In genomic region chr8:113985948-113986347, GRCm38 (mm10) we compare ENCODE assay signal across 16 mouse cellular contexts.
DNase-seq lines count a peak whose midpoint lies in the region; ATAC-seq and TF ChIP-seq lines count a peak whose summit lies in the region.
"Had no signal": no experiment of that assay in that cellular context is flagged by ENCODE, and none has a peak within 500 bp of the region (broad histone marks: within the 10 kb centered on the region; RNA-seq: fewer than 3 reads in every experiment).

No protein-coding gene starts in this region.

- no peak for TF ChIP-seq CTCF in kidney, adult 2 months (conservative IDR thresholded peaks at IDR 0.05; ENCODE audit: insufficient read depth, insufficient read length, low read depth, low read length)
- TF ChIP-seq CTCF in left cerebral cortex, adult 2 months (IDR thresholded peaks at IDR 0.05) = no peak

- no peaks in the 10 kb centered on the region for H3K27me3 ChIP-seq in kidney, adult 2 months (replicated peaks; ENCODE audit: control insufficient read depth, insufficient read depth, low read length)
- H3K27me3 ChIP-seq in midbrain, embryonic 11.5 days (ENCODE audit: control insufficient read depth, insufficient read depth, low read length) = no peaks in the 10 kb centered on the region
- H3K27me3 ChIP-seq: intestine, embryonic 15.5 days; neural tube, embryonic 15.5 days; Patski had no signal

- intact Hi-C loops in left cerebral cortex, adult 2 months (cut with DNase I) = loop anchor here (1.0 to 10.0 kb wide), 5 partner anchors 77 to 449 kb away; partner anchors contain the start of gene Wwox

- no peak overlapping the region for H3K27ac ChIP-seq in kidney, adult 2 months (ENCODE audit: insufficient read depth, low read depth, low read length)
- no peak overlapping the region for H3K27ac ChIP-seq in left cerebral cortex, adult 2 months
- H3K27ac ChIP-seq in midbrain, embryonic 11.5 days (ENCODE audit: low read depth, low read length) = no peak overlapping the region
- H3K27ac ChIP-seq: embryonic facial prominence, embryonic 13.5 days; forebrain, embryonic 10.5 days; hindbrain, embryonic 10.5 days; intestine, embryonic 15.5 days; macrophage; neural tube, embryonic 15.5 days had no signal

- DNase-seq in adrenal gland, adult 2 months = peak; percentile 6
- no peak for DNase-seq in adrenal gland, postnatal 10 days
- peak; percentile 11 for DNase-seq in kidney, adult 2 months
- DNase-seq in kidney, adult 11 months = no peak
- peak; percentile 7 to 23 for DNase-seq in kidney, postnatal 36 days
- peak; percentile 39 for DNase-seq in lung, postnatal 14 days
- DNase-seq in left cerebral cortex, adult 2 months (ENCODE audit: extremely low spot score in 1 of 2, low spot score in 2 of 2) = no peak
- no peak for DNase-seq in midbrain, embryonic 11.5 days (ENCODE audit: low spot score, missing footprints)
- DNase-seq: cerebellum, adult 9-10 months had no signal

- H3K4me2 ChIP-seq in midbrain, embryonic 11.5 days = no peak overlapping the region
- H3K4me2 ChIP-seq: intestine, embryonic 15.5 days had no signal

- no peaks in the 10 kb centered on the region for H3K9me3 ChIP-seq in midbrain, embryonic 11.5 days (ENCODE audit: control insufficient read depth, low read length)
- H3K9me3 ChIP-seq: embryonic facial prominence, embryonic 13.5 days; forebrain, embryonic 10.5 days; hindbrain, embryonic 10.5 days; intestine, embryonic 15.5 days; neural tube, embryonic 15.5 days had no signal

- 26% methylated on average over 7 of the region's 7 CpGs for WGBS in kidney, adult 2 months
- 69% methylated on average over 7 of the region's 7 CpGs for WGBS in midbrain, embryonic 11.5 days

- no peak overlapping the region for H3K9ac ChIP-seq in midbrain, embryonic 11.5 days (ENCODE audit: low read length)
- H3K9ac ChIP-seq: embryonic facial prominence, embryonic 13.5 days; intestine, embryonic 15.5 days; neural tube, embryonic 15.5 days had no signal

- H3K4me1 ChIP-seq in kidney, adult 2 months (ENCODE audit: control insufficient read depth, insufficient read depth, low read length) = no peaks in the 10 kb centered on the region
- H3K4me1 ChIP-seq in midbrain, embryonic 11.5 days (ENCODE audit: control insufficient read depth, insufficient read depth, low read length) = no peaks in the 10 kb centered on the region

- no peak for TF ChIP-seq POLR2A in kidney, adult 2 months (IDR thresholded peaks at IDR 0.05; ENCODE audit: low read depth, low read length)

- no peak for ATAC-seq in midbrain, embryonic 11.5 days (ENCODE audit: low FRiP score)
- ATAC-seq: intestine, embryonic 15.5 days; Patski had no signal

- H3K4me3 ChIP-seq in kidney, adult 2 months (ENCODE audit: insufficient read depth, low read depth, low read length) = no peak overlapping the region
- no peak overlapping the region for H3K4me3 ChIP-seq in left cerebral cortex, adult 2 months
- H3K4me3 ChIP-seq in midbrain, embryonic 11.5 days (ENCODE audit: low read depth, low read length) = no peak overlapping the region
- H3K4me3 ChIP-seq: embryonic facial prominence, embryonic 13.5 days; forebrain, embryonic 10.5 days; hindbrain, embryonic 10.5 days; intestine, embryonic 15.5 days; neural tube, embryonic 15.5 days had no signal

- H3K36me3 ChIP-seq in kidney, adult 2 months (ENCODE audit: control insufficient read depth, insufficient read depth, low read length) = no peaks in the 10 kb centered on the region
- no peaks in the 10 kb centered on the region for H3K36me3 ChIP-seq in midbrain, embryonic 11.5 days (ENCODE audit: control insufficient read depth, insufficient read depth, low read length)
- H3K36me3 ChIP-seq: embryonic facial prominence, embryonic 13.5 days; forebrain, embryonic 10.5 days; hindbrain, embryonic 10.5 days; intestine, embryonic 15.5 days; neural tube, embryonic 15.5 days had no signal

Comparison
In these comparisons a context has a peak if more than half of its experiments do, and no peak if none do; other contexts are left out.
1. DNase-seq: peak in adrenal gland, adult 2 months (single experiment), kidney, adult 2 months (single experiment), kidney, postnatal 36 days (2 of 2) and lung, postnatal 14 days (single experiment); none in adrenal gland, postnatal 10 days (single experiment), kidney, adult 11 months (single experiment), left cerebral cortex, adult 2 months (0 of 2) and midbrain, embryonic 11.5 days (single experiment).